Mouse (Mus musculus) embryonic facial prominence, embryonic 15.5 days (tissue): Measurements from ENCODE around the gene Ispd. TPM values are rescaled to one million over a fixed set of nuclear protein-coding genes. Genes with fewer than 3 reads are reported as not detected.

Experiments used
- ATAC-seq: fragments of 200-750 bp; cut with Nextera tagmentation; 2 replicates; pipeline ENCODE4 v1.8.0; 2017; ENCODE audit warnings: low read depth, moderate TSS enrichment; ENCODE audit not compliant: insufficient number of reproducible peaks, low FRiP score, low TSS enrichment
- H3K27ac ChIP-seq: fragments of 300-500 bp; sonication (generic); replicated peaks from 2 replicates; pipeline ENCODE4 v1.5.1; 2015; ENCODE audit warnings: mild to moderate bottlenecking, inconsistent platforms
- H3K27me3 ChIP-seq: fragments of 300-500 bp; sonication (generic); 2 replicates; pipeline ENCODE4 v1.6.1; 2015; ENCODE audit warnings: inconsistent platforms
- H3K36me3 ChIP-seq: fragments of 300-500 bp; sonication (generic); 2 replicates; pipeline ENCODE4 v1.6.1; 2015; ENCODE audit warnings: mild to moderate bottlenecking, inconsistent platforms
- H3K4me1 ChIP-seq: fragments of 300-500 bp; sonication (generic); 2 replicates; pipeline ENCODE4 v1.6.1; 2015; ENCODE audit warnings: inconsistent platforms
- H3K4me2 ChIP-seq: fragments of 300-500 bp; sonication (generic); replicated peaks from 2 replicates; pipeline ENCODE4 v1.6.1; 2015; ENCODE audit warnings: mild to moderate bottlenecking, inconsistent platforms
- H3K4me3 ChIP-seq: fragments of 300-500 bp; sonication (generic); replicated peaks from 2 replicates; pipeline ENCODE4 v1.5.1; 2015; ENCODE audit warnings: mild to moderate bottlenecking, inconsistent platforms
- H3K9ac ChIP-seq: fragments of 300-500 bp; sonication (generic); 2 replicates; pipeline ENCODE4 v1.6.1; 2015; ENCODE audit warnings: inconsistent platforms
- H3K9me3 ChIP-seq: fragments of 300-500 bp; sonication (generic); replicated peaks from 2 replicates; pipeline ENCODE4 v1.6.1; 2016; ENCODE audit warnings: inconsistent platforms
- WGBS: fragments of 180-500 bp; shearing (Covaris S2); methylation state at CpG from one replicate; pipeline ENCODE4 v1.1.7; 2015; 5-methylcytosine and 5-hydroxymethylcytosine counted together
- polyA plus RNA-seq: library from polyadenylated mRNA; unstranded; fragments of >200 nt; fragmentation: Nextera tagmentation; extraction: Ambion mirVana; gene quantifications from 2 replicates; pipeline ENCODE4 v1.2.1, GENCODE M21; 2015

Gene Ispd
- polyA plus RNA-seq, 1 experiment from 2014 or later = 13.3 TPM

- 28% methylated on average over 10 of the region's 10 CpGs for WGBS
- no peak for ATAC-seq
- Histone ChIP-seq H3K4me1 (peaks cover 11% of the 10 kb centered on the region), H3K9ac (no peak overlapping the region), H3K36me3 (no peaks in the 10 kb centered on the region), H3K4me3 (no peak overlapping the region), H3K27ac (no peak overlapping the region), H3K9me3 (no peaks in the 10 kb centered on the region), H3K4me2 (no peak overlapping the region), H3K27me3 (no peaks in the 10 kb centered on the region)
These were observed 289.8 kb downstream of the Ispd start for GRCm38 (mm10) chr12:36670915-36671579.

DNA sequence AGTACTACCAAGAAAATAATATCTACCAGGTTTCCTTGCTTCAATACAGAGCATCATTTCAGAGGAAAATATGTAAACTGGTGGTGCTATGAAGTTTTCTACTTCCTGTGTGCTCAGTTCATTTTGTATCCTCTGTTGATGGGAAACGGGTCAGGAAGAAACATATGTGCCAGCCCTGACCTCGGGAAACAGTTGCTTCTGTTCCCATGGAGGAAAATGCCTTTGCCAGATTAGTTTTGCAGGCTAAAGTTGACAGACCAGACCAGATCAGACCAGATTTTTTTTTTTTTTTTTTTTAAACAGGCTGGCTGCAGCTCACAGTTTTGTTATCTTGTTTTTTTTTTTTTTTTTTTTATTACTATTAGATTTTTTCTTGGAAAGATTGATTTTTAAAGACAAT, 293.2 kb downstream of the Ispd start:
- no peaks in the 10 kb centered on the region for H3K9me3 ChIP-seq
- no peak overlapping the region for H3K4me2 ChIP-seq
- ATAC-seq = no peak
- no peak overlapping the region for H3K4me3 ChIP-seq
- WGBS = 26% methylated on average over 2 of the region's 2 CpGs
- no peaks in the 10 kb centered on the region for H3K36me3 ChIP-seq
- no peak overlapping the region for H3K9ac ChIP-seq
- H3K27me3 ChIP-seq = no peaks in the 10 kb centered on the region
- no peak overlapping the region for H3K27ac ChIP-seq
- H3K4me1 ChIP-seq = peaks cover 4% of the 10 kb centered on the region; the same call in 1 of the 2 replicates

GRCm38 (mm10) chr12:36678220-36678619, 297.0 kb downstream of the Ispd start:
- no peaks in the 10 kb centered on the region for H3K4me1 ChIP-seq
- H3K27ac ChIP-seq = no peak overlapping the region
- H3K4me3 ChIP-seq = no peak overlapping the region
- H3K9me3 ChIP-seq = no peaks in the 10 kb centered on the region
- 93% methylated on average over 4 of the region's 4 CpGs for WGBS
- no peak overlapping the region for H3K9ac ChIP-seq
- ATAC-seq = no peak
- no peaks in the 10 kb centered on the region for H3K27me3 ChIP-seq
- no peaks in the 10 kb centered on the region for H3K36me3 ChIP-seq
- H3K4me2 ChIP-seq = no peak overlapping the region

GRCm38 (mm10) chr12:36680883-36681505, 299.7 kb downstream of the Ispd start:
- Histone ChIP-seq H3K27ac (no peak overlapping the region), H3K9me3 (no peaks in the 10 kb centered on the region), H3K4me1 (no peaks in the 10 kb centered on the region), H3K27me3 (no peaks in the 10 kb centered on the region), H3K9ac (no peak overlapping the region), H3K4me2 (no peak overlapping the region), H3K4me3 (no peak overlapping the region), H3K36me3 (no peaks in the 10 kb centered on the region)
- ATAC-seq = no peak
- WGBS = 78% methylated on average over 2 of the region's 2 CpGs

- no peak for ATAC-seq
These were observed 300.5 kb downstream of the Ispd start for GRCm38 (mm10) chr12:36681779-36682178.

GRCm38 (mm10) chr12:36694072-36694471, 312.8 kb downstream of the Ispd start:
- Histone ChIP-seq H3K27me3 (no peaks in the 10 kb centered on the region), H3K27ac (no peak overlapping the region), H3K4me3 (no peak overlapping the region), H3K9me3 (no peaks in the 10 kb centered on the region), H3K36me3 (no peaks in the 10 kb centered on the region), H3K4me1 (no peaks in the 10 kb centered on the region), H3K4me2 (no peak overlapping the region), H3K9ac (no peak overlapping the region)
- no peak for ATAC-seq
- 49% methylated on average over 2 of the region's 2 CpGs for WGBS

More at GRCm38 (mm10) chr12:36681779-36682178, 300.5 kb downstream of the Ispd start:
- Histone ChIP-seq H3K27me3 (no peaks in the 10 kb centered on the region), H3K4me3 (no peak overlapping the region), H3K27ac (no peak overlapping the region), H3K36me3 (no peaks in the 10 kb centered on the region), H3K9ac (no peak overlapping the region), H3K4me1 (no peaks in the 10 kb centered on the region), H3K9me3 (no peaks in the 10 kb centered on the region), H3K4me2 (no peak overlapping the region)
- WGBS = 73% methylated on average over 6 of the region's 6 CpGs

DNA sequence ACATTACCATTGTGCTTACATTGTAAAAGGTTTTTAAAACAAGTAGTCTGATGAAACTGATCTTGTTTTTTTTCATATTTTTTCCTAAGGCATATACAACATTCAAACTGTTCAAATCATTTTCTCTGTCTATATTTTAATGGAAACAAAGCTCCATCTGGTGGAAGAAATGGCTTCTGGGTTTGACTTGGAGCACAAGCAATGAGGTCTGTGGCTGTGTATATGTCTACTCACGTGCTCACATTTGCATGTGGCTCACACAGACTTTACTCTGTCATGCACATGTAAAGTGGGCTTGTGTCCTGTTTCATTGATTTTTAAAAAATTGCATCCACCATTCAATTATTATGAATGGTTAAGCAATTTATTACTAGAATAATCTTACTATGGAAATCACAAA, 323.1 kb downstream of the Ispd start:
- H3K27ac ChIP-seq = no peak overlapping the region
- H3K9me3 ChIP-seq = no peaks in the 10 kb centered on the region
- no peaks in the 10 kb centered on the region for H3K27me3 ChIP-seq
- WGBS = 39% methylated on average over 1 of the region's 1 CpGs
- no peaks in the 10 kb centered on the region for H3K4me1 ChIP-seq
- no peak for ATAC-seq
- H3K9ac ChIP-seq = no peak overlapping the region
- H3K4me2 ChIP-seq = no peak overlapping the region
- H3K36me3 ChIP-seq = no peaks in the 10 kb centered on the region
- no peak overlapping the region for H3K4me3 ChIP-seq

GRCm38 (mm10) chr12:36708810-36709209, 327.6 kb downstream of the Ispd start:
- Histone ChIP-seq H3K4me1 (no peaks in the 10 kb centered on the region), H3K27ac (no peak overlapping the region), H3K9ac (no peak overlapping the region), H3K27me3 (no peaks in the 10 kb centered on the region), H3K9me3 (no peaks in the 10 kb centered on the region), H3K36me3 (no peaks in the 10 kb centered on the region), H3K4me2 (no peak overlapping the region), H3K4me3 (no peak overlapping the region)
- WGBS = 65% methylated on average over 1 of the region's 1 CpGs
- ATAC-seq = no peak

DNA sequence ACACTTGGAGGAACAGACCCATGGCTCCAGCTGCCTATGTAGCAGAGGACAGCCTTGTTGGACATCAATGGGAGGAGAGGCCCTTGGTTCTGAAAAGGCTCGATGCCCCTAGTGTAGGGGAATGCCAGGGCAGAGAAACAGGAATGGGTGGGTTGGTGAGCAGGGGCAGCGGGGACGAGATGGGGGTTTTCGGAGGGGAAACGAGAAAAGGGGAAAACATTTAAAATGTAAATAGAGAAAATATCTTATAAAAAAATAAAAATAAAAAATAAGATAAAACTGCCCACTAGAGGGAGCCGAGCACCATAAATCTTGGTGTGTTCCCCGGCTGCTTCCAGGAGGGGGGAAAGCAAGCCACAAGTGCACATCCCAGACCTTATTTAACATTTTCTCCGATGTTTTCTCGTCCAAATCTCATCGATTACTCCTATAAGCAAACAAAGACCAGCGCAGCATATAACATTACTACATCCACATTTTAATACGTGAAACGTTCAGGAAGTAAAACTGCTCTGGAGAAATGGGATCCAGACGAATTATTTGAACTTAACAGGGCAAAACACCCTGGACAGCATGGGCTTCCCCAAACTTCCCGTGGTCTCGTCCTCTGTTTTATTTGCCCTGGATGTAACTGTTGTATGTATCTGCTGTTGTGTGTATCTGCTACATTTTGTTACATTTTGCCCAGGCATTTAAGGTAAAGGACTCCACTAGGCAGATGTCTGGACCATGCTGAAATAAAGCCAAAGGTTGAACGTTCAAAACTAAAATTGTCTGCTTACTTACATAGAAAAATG, 332.8 kb downstream of the Ispd start:
- Histone ChIP-seq H3K4me3 (peak overlapping the region; percentile 32), H3K4me1 (no peaks in the 10 kb centered on the region), H3K36me3 (no peaks in the 10 kb centered on the region), H3K27me3 (no peaks in the 10 kb centered on the region), H3K4me2 (peak overlapping the region; percentile 44), H3K9ac (no peak overlapping the region), H3K9me3 (no peaks in the 10 kb centered on the region), H3K27ac (no peak overlapping the region)
- WGBS = 13% methylated on average over 17 of the region's 17 CpGs
- no peak for ATAC-seq

GRCm38 (mm10) chr12:36717526-36717925, 336.3 kb downstream of the Ispd start:
- WGBS = 42% methylated on average over 5 of the region's 5 CpGs
- Histone ChIP-seq H3K36me3 (no peaks in the 10 kb centered on the region), H3K9ac (no peak overlapping the region), H3K4me2 (no peak overlapping the region), H3K4me3 (no peak overlapping the region), H3K27ac (no peak overlapping the region), H3K9me3 (no peaks in the 10 kb centered on the region), H3K27me3 (no peaks in the 10 kb centered on the region), H3K4me1 (peaks cover 4% of the 10 kb centered on the region; the same call in 1 of the 2 replicates)
- no peak for ATAC-seq

GRCm38 (mm10) chr12:36718417-36718816, 337.2 kb downstream of the Ispd start:
- Histone ChIP-seq H3K4me2 (no peak overlapping the region), H3K27me3 (no peaks in the 10 kb centered on the region), H3K4me3 (no peak overlapping the region), H3K9ac (no peak overlapping the region), H3K9me3 (no peaks in the 10 kb centered on the region), H3K27ac (no peak overlapping the region), H3K36me3 (no peaks in the 10 kb centered on the region), H3K4me1 (peaks cover 4% of the 10 kb centered on the region; the same call in 1 of the 2 replicates)
- WGBS = 47% methylated on average over 2 of the region's 2 CpGs
- ATAC-seq = no peak
